Mouse (Mus musculus): ENCODE data around the gene Ngb. TPM values are rescaled to one million over a fixed set of nuclear protein-coding genes. Genes with fewer than 3 reads are reported as not detected.

Gene Ngb
- polyA plus RNA-seq, 1 experiment, result 0.37 TPM

DNA sequence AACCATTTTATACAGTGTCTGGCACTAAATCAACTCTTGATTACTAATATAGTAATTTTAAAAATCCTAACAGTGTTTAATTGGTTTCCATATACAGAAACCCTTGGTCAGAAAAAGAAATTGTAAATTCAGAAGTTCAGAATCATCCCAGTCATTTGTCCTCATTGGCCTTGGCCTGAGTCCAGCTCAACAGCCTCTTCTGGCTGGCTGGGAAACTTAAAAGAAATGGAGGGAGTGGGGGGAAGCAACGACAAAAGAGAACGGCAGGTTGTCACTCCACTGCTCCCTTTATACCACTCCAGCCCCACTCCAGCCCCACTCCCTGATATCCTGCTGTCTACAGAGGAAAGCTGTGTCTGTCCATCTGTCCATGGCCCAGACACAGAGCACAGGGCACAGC, 28.8 kb upstream of the Ngb start:
- TF ChIP-seq POLR2A (IDR thresholded peaks at IDR 0.05; ENCODE audit: insufficient read depth, low read length) (no peak), EP300 (IDR thresholded peaks at IDR 0.05; ENCODE audit: insufficient read depth, low read depth, low read length) (no peak), CTCF (IDR thresholded peaks at IDR 0.05; ENCODE audit: low read depth, low read length) (no peak)
- H3K9me3 ChIP-seq (replicated peaks; ENCODE audit: control insufficient read depth, insufficient read depth, low read length, poor library complexity, severe bottlenecking), result no peaks in the 10 kb centered on the region
- H3K4me1 ChIP-seq (ENCODE audit: control insufficient read depth, insufficient read depth, low read length), result no peaks in the 10 kb centered on the region
- H3K27me3 ChIP-seq (ENCODE audit: control insufficient read depth, insufficient read depth, low read length, poor library complexity, severe bottlenecking), result no peaks in the 10 kb centered on the region
- no peak overlapping the region for H3K9ac ChIP-seq (ENCODE audit: low read depth, poor library complexity, severe bottlenecking)
- H3K4me3 ChIP-seq (ENCODE audit: low read depth, low read length), result no peak overlapping the region
- no peak overlapping the region for H3K27ac ChIP-seq (ENCODE audit: insufficient read depth, low read length)
- no peaks in the 10 kb centered on the region for H3K36me3 ChIP-seq (ENCODE audit: control insufficient read depth, insufficient read depth, low read length, poor library complexity, severe bottlenecking)

DNA sequence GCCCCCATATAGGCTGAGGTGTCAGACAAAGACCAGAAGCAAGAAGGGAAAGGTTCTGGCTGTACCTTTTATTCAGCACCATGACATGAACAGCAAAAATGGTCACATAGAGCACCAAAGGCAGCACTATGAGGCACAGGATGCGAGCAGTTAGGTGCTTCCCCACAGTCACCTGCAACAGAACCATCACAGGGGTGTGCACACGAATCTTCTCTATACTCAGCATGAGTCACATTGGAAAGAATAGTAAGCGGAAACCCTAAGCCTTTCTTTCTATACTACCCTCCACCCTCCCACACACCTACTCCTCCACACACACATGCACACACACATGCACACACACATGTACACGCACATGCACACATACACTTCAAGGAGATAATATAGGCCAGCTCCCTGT, 27.9 kb upstream of the Ngb start:
- Histone ChIP-seq H3K4me3 (ENCODE audit: low read depth, low read length) (no peak overlapping the region), H3K4me1 (ENCODE audit: control insufficient read depth, insufficient read depth, low read length) (no peaks in the 10 kb centered on the region), H3K9me3 (replicated peaks; ENCODE audit: control insufficient read depth, insufficient read depth, low read length, poor library complexity, severe bottlenecking) (no peaks in the 10 kb centered on the region), H3K9ac (ENCODE audit: low read depth, poor library complexity, severe bottlenecking) (no peak overlapping the region), H3K27me3 (ENCODE audit: control insufficient read depth, insufficient read depth, low read length, poor library complexity, severe bottlenecking) (no peaks in the 10 kb centered on the region), H3K27ac (ENCODE audit: insufficient read depth, low read length) (no peak overlapping the region), H3K36me3 (ENCODE audit: control insufficient read depth, insufficient read depth, low read length, poor library complexity, severe bottlenecking) (no peaks in the 10 kb centered on the region)
- TF ChIP-seq CTCF (IDR thresholded peaks at IDR 0.05; ENCODE audit: low read depth, low read length) (no peak), POLR2A (IDR thresholded peaks at IDR 0.05; ENCODE audit: insufficient read depth, low read length) (no peak), EP300 (IDR thresholded peaks at IDR 0.05; ENCODE audit: insufficient read depth, low read depth, low read length) (no peak)

DNA sequence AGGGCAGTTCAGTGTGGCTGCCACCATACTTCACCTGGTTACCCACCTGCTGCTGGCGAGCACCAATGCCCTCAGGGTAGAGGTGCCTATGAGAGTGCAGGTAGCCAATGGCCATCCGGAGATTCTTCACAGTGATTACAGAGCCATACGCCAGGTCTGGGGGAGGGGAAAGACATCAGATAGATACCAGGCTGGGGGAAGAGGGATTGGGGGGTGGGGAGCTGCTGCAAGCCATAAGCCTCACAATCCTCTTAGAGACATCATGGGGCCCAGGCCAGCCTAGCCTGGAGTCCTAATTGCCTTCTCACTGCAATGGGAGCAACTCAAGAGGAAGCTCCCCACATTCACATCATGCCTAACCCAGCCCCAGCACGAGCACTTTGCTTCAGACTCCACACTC, 24.9 kb upstream of the Ngb start:
- Histone ChIP-seq H3K27me3 (ENCODE audit: control insufficient read depth, insufficient read depth, low read length, poor library complexity, severe bottlenecking) (no peaks in the 10 kb centered on the region), H3K36me3 (ENCODE audit: control insufficient read depth, insufficient read depth, low read length, poor library complexity, severe bottlenecking) (no peaks in the 10 kb centered on the region), H3K4me1 (ENCODE audit: control insufficient read depth, insufficient read depth, low read length) (no peaks in the 10 kb centered on the region), H3K27ac (ENCODE audit: insufficient read depth, low read length) (no peak overlapping the region), H3K4me3 (ENCODE audit: low read depth, low read length) (no peak overlapping the region), H3K9me3 (replicated peaks; ENCODE audit: control insufficient read depth, insufficient read depth, low read length, poor library complexity, severe bottlenecking) (no peaks in the 10 kb centered on the region), H3K9ac (ENCODE audit: low read depth, poor library complexity, severe bottlenecking) (no peak overlapping the region)
- TF ChIP-seq CTCF (IDR thresholded peaks at IDR 0.05; ENCODE audit: low read depth, low read length), result no peak
- TF ChIP-seq POLR2A (IDR thresholded peaks at IDR 0.05; ENCODE audit: insufficient read depth, low read length), result no peak
- no peak for TF ChIP-seq EP300 (IDR thresholded peaks at IDR 0.05; ENCODE audit: insufficient read depth, low read depth, low read length)

DNA sequence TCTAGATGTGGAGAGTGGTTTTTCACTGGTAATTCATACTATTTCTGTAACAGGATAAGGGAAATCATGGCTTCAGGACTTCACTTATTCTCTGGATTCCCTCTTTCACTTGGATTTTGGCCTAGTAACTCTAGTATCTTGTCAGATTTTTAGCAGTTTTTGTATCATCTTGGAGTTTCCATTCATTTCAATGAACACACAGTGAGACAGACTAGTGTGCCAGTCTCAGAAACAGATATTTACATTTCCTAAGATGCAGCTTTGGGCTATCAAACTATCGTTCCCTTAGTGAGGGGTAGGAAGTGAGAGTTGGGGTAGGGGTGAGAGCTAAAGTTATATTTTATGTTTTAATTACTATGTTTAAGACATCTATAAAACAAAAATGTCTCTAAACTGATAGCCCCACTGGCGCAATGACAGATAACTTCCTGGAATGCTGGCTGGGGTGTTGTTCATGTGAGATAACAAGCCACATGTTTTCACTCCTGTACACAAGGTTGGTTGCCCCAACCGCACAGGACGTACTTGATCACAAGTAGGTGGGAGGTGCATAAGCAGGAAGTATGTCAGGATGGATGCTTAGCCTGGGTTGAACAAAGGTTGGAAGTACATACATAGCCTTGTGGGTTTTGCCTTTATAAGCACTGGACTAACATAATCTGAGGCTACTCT, 19.7 kb upstream of the Ngb start:
- Histone ChIP-seq H3K4me3 (ENCODE audit: low read depth, low read length) (no peak overlapping the region), H3K4me1 (ENCODE audit: control insufficient read depth, insufficient read depth, low read length) (no peaks in the 10 kb centered on the region), H3K36me3 (ENCODE audit: control insufficient read depth, insufficient read depth, low read length, poor library complexity, severe bottlenecking) (no peaks in the 10 kb centered on the region), H3K9ac (ENCODE audit: low read depth, poor library complexity, severe bottlenecking) (no peak overlapping the region), H3K27ac (ENCODE audit: insufficient read depth, low read length) (no peak overlapping the region), H3K9me3 (replicated peaks; ENCODE audit: control insufficient read depth, insufficient read depth, low read length, poor library complexity, severe bottlenecking) (no peaks in the 10 kb centered on the region), H3K27me3 (ENCODE audit: control insufficient read depth, insufficient read depth, low read length, poor library complexity, severe bottlenecking) (no peaks in the 10 kb centered on the region)
- no peak for TF ChIP-seq POLR2A (IDR thresholded peaks at IDR 0.05; ENCODE audit: insufficient read depth, low read length)
- no peak for TF ChIP-seq CTCF (IDR thresholded peaks at IDR 0.05; ENCODE audit: low read depth, low read length)

DNA sequence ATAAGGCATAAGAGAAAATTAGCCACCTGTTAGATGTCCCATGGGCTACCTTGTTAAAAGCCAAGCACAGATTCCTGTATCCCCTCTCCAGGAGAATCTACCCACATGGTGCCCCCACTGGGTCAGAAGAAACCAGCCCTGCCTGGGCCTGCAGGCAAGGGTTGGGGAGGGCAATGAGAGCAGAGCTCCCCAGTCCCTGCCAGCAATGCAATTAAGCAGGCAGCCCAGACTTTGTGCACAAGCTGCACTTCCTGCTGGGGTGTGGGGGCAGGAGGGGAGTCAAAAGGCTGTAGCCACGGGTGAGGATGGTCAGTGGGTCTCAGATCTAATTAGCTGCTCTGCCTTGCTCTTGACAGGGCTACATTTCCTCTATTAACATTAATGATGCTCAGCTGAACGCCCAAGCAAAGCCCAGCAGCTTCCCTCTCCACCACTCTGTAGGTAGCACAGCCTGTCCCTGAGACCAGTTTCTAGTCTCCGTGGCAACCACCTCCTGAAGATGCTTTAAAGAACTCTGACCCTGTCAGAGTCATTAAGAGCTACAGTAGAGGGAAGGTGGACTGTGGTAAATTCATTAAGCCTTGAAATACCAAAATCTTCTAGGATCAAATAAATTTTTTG, 5.1 kb upstream of the Ngb start:
- Histone ChIP-seq H3K27me3 (ENCODE audit: control insufficient read depth, insufficient read depth, low read length, poor library complexity, severe bottlenecking) (no peaks in the 10 kb centered on the region), H3K4me3 (ENCODE audit: low read depth, low read length) (no peak overlapping the region), H3K9ac (ENCODE audit: low read depth, poor library complexity, severe bottlenecking) (no peak overlapping the region), H3K27ac (ENCODE audit: insufficient read depth, low read length) (no peak overlapping the region), H3K4me1 (ENCODE audit: control insufficient read depth, insufficient read depth, low read length) (no peaks in the 10 kb centered on the region), H3K9me3 (replicated peaks; ENCODE audit: control insufficient read depth, insufficient read depth, low read length, poor library complexity, severe bottlenecking) (no peaks in the 10 kb centered on the region), H3K36me3 (ENCODE audit: control insufficient read depth, insufficient read depth, low read length, poor library complexity, severe bottlenecking) (no peaks in the 10 kb centered on the region)
- no peak for TF ChIP-seq CTCF (IDR thresholded peaks at IDR 0.05; ENCODE audit: low read depth, low read length)
- TF ChIP-seq EP300 (IDR thresholded peaks at IDR 0.05; ENCODE audit: insufficient read depth, low read depth, low read length), result no peak
- no peak for TF ChIP-seq POLR2A (IDR thresholded peaks at IDR 0.05; ENCODE audit: insufficient read depth, low read length)

DNA sequence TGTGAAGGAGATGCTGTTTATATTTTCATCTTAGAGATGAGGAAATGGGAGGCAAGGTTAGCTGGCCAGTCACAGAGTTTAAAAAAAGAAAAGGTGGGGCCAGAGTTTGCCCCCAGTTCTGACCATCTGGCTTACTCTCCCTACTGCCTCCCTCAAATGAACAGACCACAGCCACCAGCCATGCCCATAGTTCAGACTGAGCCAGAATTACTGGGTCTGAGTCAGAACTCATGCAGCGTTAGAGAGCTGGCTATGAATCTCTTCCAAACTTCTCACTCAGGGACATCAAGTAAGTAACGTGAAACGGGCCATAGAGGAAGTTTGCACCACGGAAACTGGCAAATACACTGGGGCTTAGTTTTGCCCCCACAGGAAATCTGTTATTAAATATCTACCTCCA, 2.5 kb upstream of the Ngb start:
- TF ChIP-seq CTCF (IDR thresholded peaks at IDR 0.05; ENCODE audit: low read depth, low read length) (no peak), EP300 (IDR thresholded peaks at IDR 0.05; ENCODE audit: insufficient read depth, low read depth, low read length) (no peak), POLR2A (IDR thresholded peaks at IDR 0.05; ENCODE audit: insufficient read depth, low read length) (no peak)
- Histone ChIP-seq H3K27me3 (ENCODE audit: control insufficient read depth, insufficient read depth, low read length, poor library complexity, severe bottlenecking) (no peaks in the 10 kb centered on the region), H3K9me3 (replicated peaks; ENCODE audit: control insufficient read depth, insufficient read depth, low read length, poor library complexity, severe bottlenecking) (no peaks in the 10 kb centered on the region), H3K4me1 (ENCODE audit: control insufficient read depth, insufficient read depth, low read length) (no peaks in the 10 kb centered on the region), H3K36me3 (ENCODE audit: control insufficient read depth, insufficient read depth, low read length, poor library complexity, severe bottlenecking) (no peaks in the 10 kb centered on the region), H3K27ac (ENCODE audit: insufficient read depth, low read length) (no peak overlapping the region), H3K9ac (ENCODE audit: low read depth, poor library complexity, severe bottlenecking) (no peak overlapping the region), H3K4me3 (ENCODE audit: low read depth, low read length) (no peak overlapping the region)
